Mouse (Mus musculus) midbrain, embryonic 14.5 days (tissue): Measurements from ENCODE around the gene Chrm4. TPM values are rescaled to one million over a fixed set of nuclear protein-coding genes. Genes with fewer than 3 reads are reported as not detected.

Experiments used
- ATAC-seq: fragments of 200-750 bp; cut with Nextera tagmentation; 2 replicates; pipeline ENCODE4 v1.8.0; 2017; ENCODE audit warnings: moderate number of reproducible peaks, moderate library complexity; ENCODE audit not compliant: low FRiP score, low TSS enrichment
- DNase-seq: peaks from one replicate; pipeline ENCODE4 v3.0.0-alpha.2; 2015
- H3K27ac ChIP-seq: fragments of 300-500 bp; sonication (generic); replicated peaks from 2 replicates; pipeline ENCODE4 v1.5.1; 2014; ENCODE audit warnings: mild to moderate bottlenecking, low read depth, low read length, moderate library complexity
- H3K27me3 ChIP-seq: fragments of 300-500 bp; sonication (generic); 2 replicates; pipeline ENCODE4 v1.6.1; 2014; ENCODE audit warnings: low read length, control low read depth, mixed read lengths; ENCODE audit not compliant: control insufficient read depth, insufficient read depth
- H3K36me3 ChIP-seq: fragments of 300-500 bp; sonication (generic); 2 replicates; pipeline ENCODE4 v1.6.1; 2014; ENCODE audit warnings: low read length, control low read depth; ENCODE audit not compliant: control insufficient read depth, insufficient read depth
- H3K4me1 ChIP-seq: fragments of 300-500 bp; sonication (generic); 2 replicates; pipeline ENCODE4 v1.6.1; 2014; ENCODE audit warnings: mild to moderate bottlenecking, antibody characterized with exemption, low read length, control low read depth; ENCODE audit not compliant: control insufficient read depth, insufficient read depth
- H3K4me2 ChIP-seq: fragments of 300-500 bp; sonication (generic); 2 replicates; pipeline ENCODE4 v1.6.1; 2014; ENCODE audit warnings: mild to moderate bottlenecking, low read length, moderate library complexity
- H3K4me3 ChIP-seq: fragments of 300-500 bp; sonication (generic); replicated peaks from 2 replicates; pipeline ENCODE4 v1.5.1; 2014; ENCODE audit warnings: low read depth, low read length
- H3K9ac ChIP-seq: fragments of 300-500 bp; sonication (generic); replicated peaks from 2 replicates; pipeline ENCODE4 v1.6.1; 2014; ENCODE audit warnings: mild to moderate bottlenecking, low read length, moderate library complexity
- H3K9me3 ChIP-seq: fragments of 300-500 bp; sonication (generic); 2 replicates; pipeline ENCODE4 v1.6.1; 2016; ENCODE audit warnings: low read length, control low read depth, mixed read lengths; ENCODE audit not compliant: control insufficient read depth
- WGBS: fragments of 180-500 bp; shearing (Covaris S2); extraction: QIAGEN DNeasy Blood & Tissue Kit; methylation state at CpG from one replicate; pipeline ENCODE4 v1.1.7; 2014; 5-methylcytosine and 5-hydroxymethylcytosine counted together
- polyA plus RNA-seq: library from polyadenylated mRNA; unstranded; fragments of >200 nt; fragmentation: Nextera tagmentation; extraction: Ambion mirVana; gene quantifications from 2 replicates; pipeline ENCODE4 v1.2.1, GENCODE M21; 2014

The Chrm4 gene
- polyA plus RNA-seq, 1 experiment from 2014 or later = 0.34 TPM

- ATAC-seq (no peak), DNase-seq (no peak)
- Histone ChIP-seq H3K4me3 (no peak within 1 kb of the TSS), H3K9ac (no peak within 1 kb of the TSS), H3K4me2 (no peak within 1 kb of the TSS), H3K27ac (no peak within 1 kb of the TSS), H3K4me1 (peaks cover 32% of the 10 kb centered on the region), H3K27me3 (no peaks in the 10 kb centered on the region), H3K36me3 (0 out of 2 replicates have a peak, but pooled peaks cover 3% of the 10 kb centered on the region), H3K9me3 (no peaks in the 10 kb centered on the region)
- 75% methylated on average over 18 of the region's 18 CpGs for WGBS
These were observed 18.4 kb downstream of the Chrm4 start, which contains the start of gene Gm9821 for GRCm38 (mm10) chr2:91945483-91945882. Gm9821 (plus strand) TSS chr2:91945703.

- H3K9me3 ChIP-seq = no peaks in the 10 kb centered on the region
- no peak overlapping the region for H3K27ac ChIP-seq
- no peak overlapping the region for H3K9ac ChIP-seq
- H3K4me3 ChIP-seq = no peak overlapping the region
- 74% methylated on average over 6 of the region's 6 CpGs for WGBS
- DNase-seq (no peak), ATAC-seq (no peak)
- H3K36me3 ChIP-seq = no peaks in the 10 kb centered on the region
- peaks cover 35% of the 10 kb centered on the region for H3K4me1 ChIP-seq
- no peaks in the 10 kb centered on the region for H3K27me3 ChIP-seq
- no peak overlapping the region for H3K4me2 ChIP-seq
These were observed 19.8 kb downstream of the Chrm4 start for GRCm38 (mm10) chr2:91946836-91947235.

GRCm38 (mm10) chr2:91947397-91948150 lies 20.5 kb downstream of the Chrm4 start:
- Histone ChIP-seq H3K36me3 (no peaks in the 10 kb centered on the region), H3K9ac (no peak overlapping the region), H3K4me1 (peaks cover 35% of the 10 kb centered on the region), H3K4me3 (no peak overlapping the region), H3K9me3 (no peaks in the 10 kb centered on the region), H3K27me3 (no peaks in the 10 kb centered on the region), H3K27ac (peak overlapping the region; percentile 26; the same call in 1 of the 2 replicates), H3K4me2 (no peak overlapping the region)
- WGBS = 48% methylated on average over 11 of the region's 11 CpGs
- no peak for DNase-seq
- ATAC-seq = no peak

DNA sequence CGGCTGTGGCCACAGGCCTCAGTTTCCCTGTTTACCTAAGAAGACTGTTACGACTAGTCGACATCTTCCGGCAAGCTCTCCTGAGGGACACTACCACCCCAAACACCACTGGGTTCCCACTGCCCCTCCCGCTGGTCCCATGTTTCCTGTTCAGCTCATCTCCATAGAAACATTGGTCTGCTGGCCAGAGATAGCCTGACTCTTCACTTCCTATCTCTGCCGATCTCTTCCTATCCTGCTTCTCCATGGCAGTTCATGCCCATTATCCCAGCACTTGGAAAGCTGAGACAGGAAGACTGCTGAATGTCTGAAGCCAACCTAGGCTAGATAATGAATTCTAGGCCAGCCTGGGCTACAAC lies 21.1 kb downstream of the Chrm4 start:
- Histone ChIP-seq H3K36me3 (no peaks in the 10 kb centered on the region), H3K4me1 (peaks cover 35% of the 10 kb centered on the region), H3K27ac (peak overlapping the region; percentile 26; the same call in 1 of the 2 replicates), H3K4me3 (no peak overlapping the region), H3K4me2 (no peak overlapping the region), H3K27me3 (no peaks in the 10 kb centered on the region), H3K9me3 (no peaks in the 10 kb centered on the region), H3K9ac (no peak overlapping the region)
- 85% methylated on average over 6 of the region's 6 CpGs for whole genome bisulfite sequencing
- no peak for ATAC-seq
- DNase-seq = no peak

DNA sequence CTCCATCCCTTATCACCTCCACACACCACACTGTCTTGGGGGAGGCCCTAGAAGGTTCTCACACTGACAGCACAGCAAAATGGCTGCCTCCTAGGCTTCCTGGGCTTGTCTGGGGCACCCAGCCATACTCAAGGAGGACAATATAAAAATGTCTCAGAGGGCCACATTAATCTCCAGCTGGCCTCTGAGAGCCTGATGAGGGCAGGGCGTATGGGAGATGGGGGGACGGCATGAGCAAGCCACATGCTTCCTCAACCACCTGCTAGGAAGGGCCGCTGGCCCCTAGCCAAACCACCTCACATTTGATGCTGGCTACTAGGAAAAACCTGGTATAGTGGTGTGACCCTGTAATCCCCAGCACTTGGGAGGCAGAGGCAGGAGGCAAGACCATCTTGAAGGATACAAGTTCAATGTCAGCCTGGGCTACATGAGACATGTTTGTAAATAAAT lies 21.8 kb downstream of the Chrm4 start:
- Histone ChIP-seq H3K27me3 (no peaks in the 10 kb centered on the region), H3K36me3 (no peaks in the 10 kb centered on the region), H3K27ac (no peak overlapping the region), H3K4me1 (peaks cover 35% of the 10 kb centered on the region), H3K9me3 (no peaks in the 10 kb centered on the region), H3K9ac (no peak overlapping the region), H3K4me2 (no peak overlapping the region), H3K4me3 (no peak overlapping the region)
- DNase-seq = no peak
- WGBS = 66% methylated on average over 3 of the region's 3 CpGs
- no peak for ATAC-seq

- ATAC-seq (peak; percentile 32), DNase-seq (peak; percentile 56)
- no peaks in the 10 kb centered on the region for H3K9me3 ChIP-seq
- no peaks in the 10 kb centered on the region for H3K36me3 ChIP-seq
- H3K9ac ChIP-seq = peak overlapping the region; percentile 26; the same call in 1 of the 2 replicates
- peaks cover 35% of the 10 kb centered on the region for H3K4me1 ChIP-seq
- H3K4me2 ChIP-seq = peak overlapping the region; percentile 21
- no peaks in the 10 kb centered on the region for H3K27me3 ChIP-seq
- no peak overlapping the region for H3K4me3 ChIP-seq
- H3K27ac ChIP-seq = peak overlapping the region; percentile 45
- 70% methylated on average over 17 of the region's 17 CpGs for WGBS
These were observed 22.6 kb downstream of the Chrm4 start for GRCm38 (mm10) chr2:91949411-91950274.

DNA sequence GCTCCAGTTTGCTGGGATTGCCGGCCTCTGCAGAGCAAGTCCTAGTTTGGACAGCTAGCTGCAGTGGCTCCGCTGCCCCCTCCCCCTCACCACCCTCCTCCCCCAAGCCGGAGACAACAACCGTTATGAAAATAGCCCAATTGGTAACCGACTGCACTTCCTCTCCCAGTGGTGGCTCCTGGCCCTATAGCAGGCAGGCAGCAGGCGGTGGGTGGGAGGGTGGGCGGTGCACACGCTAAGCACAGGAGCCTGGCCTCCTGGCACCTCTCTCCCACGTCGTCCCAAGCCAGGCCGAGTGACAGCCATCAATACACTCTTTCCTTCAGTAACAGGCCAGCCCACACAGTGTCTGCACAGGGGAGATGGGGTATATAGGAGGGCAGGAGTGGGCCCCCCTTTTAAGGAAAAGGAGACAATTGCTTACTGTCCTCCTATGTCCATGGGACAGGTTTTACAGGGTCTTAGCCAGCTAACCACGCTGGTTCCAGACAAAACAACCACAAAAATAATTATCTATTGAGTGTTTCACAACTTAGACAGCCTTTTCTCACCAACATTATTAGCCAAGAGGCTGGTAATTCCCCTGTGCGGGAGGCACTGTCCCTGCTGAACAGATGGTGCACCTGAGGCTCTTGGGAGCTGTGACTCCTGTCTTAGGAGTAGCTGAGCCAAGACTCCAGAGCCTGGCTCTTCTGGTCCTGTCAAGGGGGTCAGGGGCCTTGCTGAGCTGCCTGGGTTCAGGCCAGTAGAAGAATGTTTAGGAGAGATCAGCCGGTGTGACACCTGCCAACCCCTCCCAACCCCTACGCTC lies 23.4 kb downstream of the Chrm4 start:
- Histone ChIP-seq H3K9me3 (no peaks in the 10 kb centered on the region), H3K27me3 (no peaks in the 10 kb centered on the region), H3K9ac (peak overlapping the region; percentile 26; the same call in 1 of the 2 replicates), H3K4me2 (peak overlapping the region; percentile 21), H3K4me1 (peaks cover 35% of the 10 kb centered on the region), H3K4me3 (no peak overlapping the region), H3K36me3 (no peaks in the 10 kb centered on the region), H3K27ac (peak overlapping the region; percentile 45)
- 23% methylated on average over 15 of the region's 15 CpGs for WGBS
- ATAC-seq (no peak; the same call in 1 of the 2 replicates), DNase-seq (peak; percentile 45)

GRCm38 (mm10) chr2:91953825-91954224 lies 26.8 kb downstream of the Chrm4 start:
- Histone ChIP-seq H3K27me3 (no peaks in the 10 kb centered on the region), H3K36me3 (no peaks in the 10 kb centered on the region), H3K9ac (no peak overlapping the region), H3K9me3 (no peaks in the 10 kb centered on the region), H3K4me2 (no peak overlapping the region), H3K4me3 (no peak overlapping the region), H3K27ac (no peak overlapping the region), H3K4me1 (peaks cover 25% of the 10 kb centered on the region)
- DNase-seq (no peak), ATAC-seq (no peak)
- WGBS = 28% methylated on average over 5 of the region's 5 CpGs
